ENCODE assay signal across 11 mouse cellular contexts in the genomic region with DNA sequence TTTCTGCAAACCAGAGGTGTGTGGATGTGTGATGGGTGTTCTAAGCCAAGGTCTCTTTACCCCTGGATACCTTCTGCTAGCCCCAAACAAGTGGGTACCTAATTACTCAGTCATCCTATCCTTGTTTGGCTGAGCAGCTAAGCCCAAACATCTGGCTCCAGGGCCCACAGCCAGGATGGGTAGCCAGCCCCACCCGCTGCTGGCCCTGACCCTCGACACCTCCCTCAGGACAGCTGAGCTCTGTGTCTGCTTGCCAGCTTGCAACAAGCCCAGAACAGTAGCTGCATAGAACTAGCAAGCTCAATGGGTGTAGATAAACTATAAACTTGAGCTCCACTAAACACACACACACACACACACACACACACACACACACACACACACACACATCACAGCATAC. TPM values are rescaled to one million over a fixed set of nuclear protein-coding genes. Genes with fewer than 3 reads are reported as not detected.
DNase-seq lines count a peak whose midpoint lies in the region; ATAC-seq and TF ChIP-seq lines count a peak whose summit lies in the region.
"Had no signal": no experiment of that assay in that cellular context is flagged by ENCODE, and none has a peak within 500 bp of the region (broad histone marks: within the 10 kb centered on the region; RNA-seq: fewer than 3 reads in every experiment).

No protein-coding gene starts in this region.

- no peak overlapping the region for H3K4me3 ChIP-seq in liver, adult 2 months (ENCODE audit: insufficient read depth, low read depth, low read length)
- no peak overlapping the region for H3K4me3 ChIP-seq in liver, embryonic 11.5 days (ENCODE audit: low read depth, low read length)
- no peak overlapping the region for H3K4me3 ChIP-seq in forebrain, embryonic 12.5 days (replicated peaks)

- H3K4me2 ChIP-seq in liver, embryonic 11.5 days = no peak overlapping the region
- no peak overlapping the region for H3K4me2 ChIP-seq in forebrain, embryonic 12.5 days

- H3K4me1 ChIP-seq in liver, adult 2 months (ENCODE audit: control insufficient read depth, insufficient read depth, low read length) = no peaks in the 10 kb centered on the region
- H3K4me1 ChIP-seq in liver, embryonic 11.5 days (replicated peaks; ENCODE audit: control insufficient read depth, insufficient read depth, low read length) = 0 out of 2 replicates have a peak, but pooled peaks cover 5% of the 10 kb centered on the region
- peaks cover 4% of the 10 kb centered on the region; the same call in 1 of the 2 replicates for H3K4me1 ChIP-seq in forebrain, embryonic 12.5 days

- no peak overlapping the region for H3K27ac ChIP-seq in liver, adult 2 months (replicated peaks; ENCODE audit: insufficient read depth, low read depth, low read length)
- no peak overlapping the region for H3K27ac ChIP-seq in liver, embryonic 11.5 days (ENCODE audit: low read depth, low read length)
- no peak overlapping the region for H3K27ac ChIP-seq in forebrain, embryonic 12.5 days
- H3K27ac ChIP-seq: liver, embryonic 14.5 days had no signal

- no peak overlapping the region for H3K9ac ChIP-seq in liver, adult 2 months (ENCODE audit: low read depth, low read length)
- no peak overlapping the region for H3K9ac ChIP-seq in liver, embryonic 11.5 days (ENCODE audit: low read depth, low read length)
- H3K9ac ChIP-seq in forebrain, embryonic 12.5 days = no peak overlapping the region
- H3K9ac ChIP-seq: liver, embryonic 14.5 days had no signal

- DNase-seq in liver, adult 2 months (ENCODE audit: extremely low read depth, low read depth, low spot score) = peak; percentile 10
- no peak for DNase-seq in liver, embryonic 11.5 days (ENCODE audit: low spot score)
- peak; percentile 77 for DNase-seq in adipocyte (ENCODE audit: low spot score)
- DNase-seq in gastrocnemius, adult 18-20 months (ENCODE audit: low spot score) = peak; percentile 86
- peak; percentile 75 for DNase-seq in lung, postnatal 10 days
- DNase-seq in c-Kit-positive CD71-positive TER-119-positive erythroid progenitor cells, embryonic 14.5 days (ENCODE audit: low spot score) = no peak
- no peak for DNase-seq in T-cell, adult 2 months (ENCODE audit: low spot score)
- DNase-seq: midbrain, embryonic 14.5 days had no signal

- H3K36me3 ChIP-seq in liver, adult 2 months (ENCODE audit: control insufficient read depth, insufficient read depth, low read length) = no peaks in the 10 kb centered on the region
- H3K36me3 ChIP-seq in liver, embryonic 11.5 days (ENCODE audit: control insufficient read depth, insufficient read depth, low read length) = no peaks in the 10 kb centered on the region
- no peaks in the 10 kb centered on the region for H3K36me3 ChIP-seq in forebrain, embryonic 12.5 days (replicated peaks)

- no peaks in the 10 kb centered on the region for H3K27me3 ChIP-seq in liver, adult 2 months (ENCODE audit: control insufficient read depth, insufficient read depth, low read length)
- no peaks in the 10 kb centered on the region for H3K27me3 ChIP-seq in liver, embryonic 11.5 days (replicated peaks; ENCODE audit: control insufficient read depth, insufficient read depth, low read length)
- no peaks in the 10 kb centered on the region for H3K27me3 ChIP-seq in forebrain, embryonic 12.5 days

- H3K9me3 ChIP-seq in liver, embryonic 11.5 days (ENCODE audit: control insufficient read depth, low read length) = no peaks in the 10 kb centered on the region
- H3K9me3 ChIP-seq in forebrain, embryonic 12.5 days = no peaks in the 10 kb centered on the region

- 8% methylated on average over 2 of the region's 2 CpGs for WGBS in liver, adult 2 months
- 46% methylated on average over 2 of the region's 2 CpGs for WGBS in liver, embryonic 11.5 days
- 73% methylated on average over 2 of the region's 2 CpGs for WGBS in forebrain, embryonic 12.5 days

- no peak for TF ChIP-seq POLR2A in liver, adult 2 months (IDR thresholded peaks at IDR 0.05; ENCODE audit: extremely low read depth, insufficient read depth, low read length)

- no peak for TF ChIP-seq CTCF in liver, adult 2 months (IDR thresholded peaks at IDR 0.05; ENCODE audit: low read depth, low read length)

- ATAC-seq in liver, embryonic 11.5 days (replicated peaks; ENCODE audit: low FRiP score) = no peak
- ATAC-seq in forebrain, embryonic 12.5 days (ENCODE audit: low FRiP score) = no peak

- no peaks in the 10 kb centered on the region for H3K79me2 ChIP-seq in liver, adult 2 months (ENCODE audit: control insufficient read depth, insufficient read depth, low read length)

RNA-seq across cellular contexts. Expression of gene Sbk2, which starts 16.4 kb away (rescaled TPM):
- not detected in 2 replicates for total RNA-seq in liver, adult 2 months (2014; rRNA removed)
- 0.12 TPM in 1 of 2 replicates, not detected in the other for polyA plus RNA-seq in liver, adult 2 months (2012; rRNA removed)
- 0.22 TPM in 1 of 2 replicates, not detected in the other for polyA plus RNA-seq in liver, embryonic 11.5 days (2014; fragmentation: Nextera tagmentation; extraction: Ambion mirVana)
- total RNA-seq in gastrocnemius, adult 18-20 months (2021) = 100 to 1,000 TPM in 1 of 2 experiments, 10 to 100 TPM in 1; 37.4 to 119 TPM
- not detected in 2 replicates for polyA plus RNA-seq in forebrain, embryonic 12.5 days (2016; fragmentation: Nextera tagmentation; extraction: Ambion mirVana)
- polyA plus RNA-seq: midbrain, embryonic 14.5 days had no signal

RNA-seq across cellular contexts. Expression of gene Ssc5d, which starts 22.3 kb away (rescaled TPM):
- total RNA-seq in liver, adult 2 months (2014; rRNA removed) = 0.07 and 0.18 TPM in 2 replicates
- 0.14 and 0.26 TPM in 2 replicates for polyA plus RNA-seq in liver, adult 2 months (2012; rRNA removed)
- 0.70 and 0.82 TPM in 2 replicates for polyA plus RNA-seq in liver, embryonic 11.5 days (2014; fragmentation: Nextera tagmentation; extraction: Ambion mirVana)
- total RNA-seq in gastrocnemius, adult 18-20 months (2021) = 1 to 10 TPM; 3.9 to 4.7 TPM
- 0.89 and 1.4 TPM in 2 replicates for polyA plus RNA-seq in forebrain, embryonic 12.5 days (2016; fragmentation: Nextera tagmentation; extraction: Ambion mirVana)

RNA-seq across cellular contexts. Expression of gene Sbk3, which starts 23.1 kb away (rescaled TPM):
- not detected in 2 replicates for total RNA-seq in liver, adult 2 months (2014; rRNA removed)
- polyA plus RNA-seq in liver, adult 2 months (2012; rRNA removed) = not detected in 2 replicates
- not detected in 2 replicates for polyA plus RNA-seq in liver, embryonic 11.5 days (2014; fragmentation: Nextera tagmentation; extraction: Ambion mirVana)
- 10 to 100 TPM in 1 of 2 experiments, 1 to 10 TPM in 1; 1.8 to 15.5 TPM for total RNA-seq in gastrocnemius, adult 18-20 months (2021)
- polyA plus RNA-seq in forebrain, embryonic 12.5 days (2016; fragmentation: Nextera tagmentation; extraction: Ambion mirVana) = not detected in 2 replicates
- polyA plus RNA-seq: kidney, embryonic 14.5 days; liver, embryonic 14.5 days had no signal

RNA-seq across cellular contexts. Expression of gene Nat14, which starts 26.0 kb away (rescaled TPM):
- 0.20 and 0.28 TPM in 2 replicates for total RNA-seq in liver, adult 2 months (2014; rRNA removed)
- polyA plus RNA-seq in liver, adult 2 months (2012; rRNA removed) = 0.66 and 0.75 TPM in 2 replicates
- polyA plus RNA-seq in liver, embryonic 11.5 days (2014; fragmentation: Nextera tagmentation; extraction: Ambion mirVana) = 1.4 and 1.5 TPM in 2 replicates
- total RNA-seq in gastrocnemius, adult 18-20 months (2021) = 1 to 10 TPM; 3.2 to 4.6 TPM
- polyA plus RNA-seq in forebrain, embryonic 12.5 days (2016; fragmentation: Nextera tagmentation; extraction: Ambion mirVana) = 18.1 and 19.4 TPM in 2 replicates

RNA-seq across cellular contexts. Expression of gene Zfp628, which starts 32.8 kb away (rescaled TPM):
- 0.55 and 0.74 TPM in 2 replicates for total RNA-seq in liver, adult 2 months (2014; rRNA removed)
- 6.2 and 8.3 TPM in 2 replicates for polyA plus RNA-seq in liver, adult 2 months (2012; rRNA removed)
- polyA plus RNA-seq in liver, embryonic 11.5 days (2014; fragmentation: Nextera tagmentation; extraction: Ambion mirVana) = 3.3 and 3.5 TPM in 2 replicates
- total RNA-seq in gastrocnemius, adult 18-20 months (2021) = 1 to 10 TPM; 8.7 to 8.9 TPM
- 4.0 and 4.6 TPM in 2 replicates for polyA plus RNA-seq in forebrain, embryonic 12.5 days (2016; fragmentation: Nextera tagmentation; extraction: Ambion mirVana)

Comparison
In these comparisons a context has a peak if more than half of its experiments do, and no peak if none do; other contexts are left out.
1. DNase-seq: peak in liver, adult 2 months (single experiment), adipocyte (single experiment), gastrocnemius, adult 18-20 months (single experiment) and lung, postnatal 10 days (single experiment); none in liver, embryonic 11.5 days (single experiment), c-Kit-positive CD71-positive TER-119-positive erythroid progenitor cells, embryonic 14.5 days (single experiment) and T-cell, adult 2 months (single experiment).